Mouse (Mus musculus): ENCODE data around the gene AC140267.1.
A peak's percentile ranks its signal among the peaks of the same experiment; 100 is the strongest.

Gene AC140267.1

GRCm38 (mm10) chr15:80235535-80235934 lies at the start of gene AC140267.1:
TSS of gene AC140267.1 (plus strand) at chr15:80235835.
- no peak for DNase-seq (ENCODE audit: low spot score in 2 of 2)

GRCm38 (mm10) chr15:80188927-80189326 lies 46.7 kb upstream of the AC140267.1 start:
- no peak for DNase-seq (ENCODE audit: low spot score in 2 of 2)

GRCm38 (mm10) chr15:80190075-80190474 lies 45.6 kb upstream of the AC140267.1 start:
- no peak for DNase-seq (ENCODE audit: low spot score in 2 of 2)

GRCm38 (mm10) chr15:80191585-80192245 lies 43.9 kb upstream of the AC140267.1 start:
- DNase-seq (ENCODE audit: low spot score in 2 of 2) = no peak

- no peak for DNase-seq (ENCODE audit: low spot score in 2 of 2)
These were observed 43.4 kb upstream of the AC140267.1 start for GRCm38 (mm10) chr15:80192246-80192585.

GRCm38 (mm10) chr15:80192847-80193246 lies 42.8 kb upstream of the AC140267.1 start:
- DNase-seq (ENCODE audit: low spot score in 2 of 2) = no peak

- DNase-seq (ENCODE audit: low spot score in 2 of 2) = no peak
These were observed 36.1 kb upstream of the AC140267.1 start for GRCm38 (mm10) chr15:80199556-80199955.

GRCm38 (mm10) chr15:80202111-80202775 lies 33.4 kb upstream of the AC140267.1 start:
- DNase-seq (ENCODE audit: low spot score in 2 of 2) = peak; percentile 40 to 70

GRCm38 (mm10) chr15:80203406-80203805 lies 32.2 kb upstream of the AC140267.1 start:
- no peak for DNase-seq (ENCODE audit: low spot score in 2 of 2)

GRCm38 (mm10) chr15:80206057-80206565 lies 29.5 kb upstream of the AC140267.1 start:
- DNase-seq (ENCODE audit: low spot score in 2 of 2) = no peak

GRCm38 (mm10) chr15:80208446-80208845 lies 27.2 kb upstream of the AC140267.1 start:
- DNase-seq (ENCODE audit: low spot score in 2 of 2) = no peak

GRCm38 (mm10) chr15:80213688-80214087 lies 21.9 kb upstream of the AC140267.1 start:
- DNase-seq (ENCODE audit: low spot score in 2 of 2) = no peak

GRCm38 (mm10) chr15:80215716-80216479 lies 19.7 kb upstream of the AC140267.1 start:
- DNase-seq (ENCODE audit: low spot score in 2 of 2) = peak in 1 of 2 experiments; percentile 41

- DNase-seq (ENCODE audit: low spot score in 2 of 2) = no peak
These were observed 19.2 kb upstream of the AC140267.1 start for GRCm38 (mm10) chr15:80216480-80216820.

- no peak for DNase-seq (ENCODE audit: low spot score in 2 of 2)
These were observed 18.2 kb upstream of the AC140267.1 start for GRCm38 (mm10) chr15:80217476-80217875.

- DNase-seq (ENCODE audit: low spot score in 2 of 2) = no peak
These were observed 16.4 kb upstream of the AC140267.1 start for GRCm38 (mm10) chr15:80219211-80219610.

GRCm38 (mm10) chr15:80219705-80220657 lies 15.7 kb upstream of the AC140267.1 start:
- no peak for DNase-seq (ENCODE audit: low spot score in 2 of 2)

- DNase-seq (ENCODE audit: low spot score in 2 of 2) = no peak
These were observed 14.6 kb upstream of the AC140267.1 start for GRCm38 (mm10) chr15:80221031-80221430.

GRCm38 (mm10) chr15:80223751-80224150 lies 11.9 kb upstream of the AC140267.1 start:
- DNase-seq (ENCODE audit: low spot score in 2 of 2) = no peak

- peak; percentile 45 to 53 for DNase-seq (ENCODE audit: low spot score in 2 of 2)
These were observed 10.4 kb upstream of the AC140267.1 start for GRCm38 (mm10) chr15:80225208-80225607.

GRCm38 (mm10) chr15:80225796-80226195 lies 9.8 kb upstream of the AC140267.1 start:
- peak in 1 of 2 experiments; percentile 23 for DNase-seq (ENCODE audit: low spot score in 2 of 2)
